In the genomic region with DNA sequence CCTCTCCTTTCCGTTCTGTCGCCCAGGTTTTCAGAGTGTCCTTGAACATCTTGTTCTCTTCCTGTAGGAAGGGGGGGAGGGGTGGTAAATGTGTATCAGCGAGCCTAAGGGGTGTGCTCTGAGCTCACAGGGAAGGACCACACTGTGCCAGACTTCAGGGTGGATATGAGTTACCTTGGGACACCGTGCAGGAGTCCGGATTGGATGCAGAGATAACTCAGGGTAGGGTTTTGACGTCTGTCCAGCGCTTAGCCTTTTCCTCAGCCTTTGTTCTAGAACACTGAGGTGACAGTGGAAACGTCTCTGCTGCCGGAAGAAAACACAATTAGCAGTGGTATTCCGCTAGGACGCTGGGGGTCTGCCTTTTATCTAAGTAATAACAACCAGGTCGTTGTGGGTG, we compare ENCODE assay signal across 16 mouse cellular contexts.
A peak's percentile ranks its signal among the peaks of the same experiment; 100 is the strongest.
DNase-seq lines count a peak whose midpoint lies in the region; ATAC-seq and TF ChIP-seq lines count a peak whose summit lies in the region.
"Had no signal": no experiment of that assay in that cellular context is flagged by ENCODE, and none has a peak within 500 bp of the region (broad histone marks: within the 10 kb centered on the region; RNA-seq: fewer than 3 reads in every experiment).

No protein-coding gene starts in this region.

- H3K36me3 ChIP-seq in hindbrain, postnatal 0 days (ENCODE audit: insufficient read depth, low read length): no peaks in the 10 kb centered on the region
- H3K36me3 ChIP-seq in hindbrain, embryonic 11.5 days (ENCODE audit: control insufficient read depth, insufficient read depth, low read length): no peaks in the 10 kb centered on the region
- H3K36me3 ChIP-seq in lung, embryonic 16.5 days (ENCODE audit: control insufficient read depth, insufficient read depth, low read length): no peaks in the 10 kb centered on the region
- H3K36me3 ChIP-seq: liver, embryonic 15.5 days; midbrain, embryonic 13.5 days; neural tube, embryonic 12.5 days had no signal

- no peak overlapping the region for H3K9ac ChIP-seq in hindbrain, postnatal 0 days (replicated peaks; ENCODE audit: low read length)
- H3K9ac ChIP-seq in hindbrain, embryonic 11.5 days (ENCODE audit: low read depth, low read length): no peak overlapping the region
- H3K9ac ChIP-seq in lung, embryonic 16.5 days (ENCODE audit: low read length): no peak overlapping the region
- H3K9ac ChIP-seq: midbrain, embryonic 13.5 days; neural tube, embryonic 12.5 days had no signal

- ATAC-seq in hindbrain, postnatal 0 days: peak; percentile 48
- ATAC-seq in hindbrain, embryonic 11.5 days (ENCODE audit: low FRiP score): no peak
- ATAC-seq in lung, embryonic 16.5 days (ENCODE audit: low read depth): peak; percentile 37; the same call in 1 of the 2 replicates
- ATAC-seq: intestine, embryonic 16.5 days; midbrain, embryonic 13.5 days had no signal

- TF ChIP-seq CTCF in hindbrain, postnatal 0 days (IDR thresholded peaks at IDR 0.05; ENCODE audit: low read depth): no peak

- DNase-seq in adrenal gland, postnatal 36 days: peak; percentile 4 to 7
- DNase-seq in adrenal gland, postnatal 4 days (ENCODE audit: low spot score in 2 of 2): no peak
- DNase-seq in hindbrain, postnatal 0 days (ENCODE audit: low spot score): no peak
- no peak for DNase-seq in hindbrain, embryonic 11.5 days (ENCODE audit: low spot score)
- DNase-seq in natural killer cell, adult 2 months (ENCODE audit: low spot score in 2 of 2): no peak
- DNase-seq in right cerebral cortex, postnatal 14 days: no peak
- DNase-seq: cerebellum, adult 8-10 months; embryo, embryonic 11 days; spleen, adult 18-20 months had no signal

- H3K27me3 ChIP-seq in hindbrain, postnatal 0 days (ENCODE audit: insufficient read depth, low read length): no peaks in the 10 kb centered on the region
- H3K27me3 ChIP-seq in hindbrain, embryonic 11.5 days (ENCODE audit: control insufficient read depth, insufficient read depth, low read length): no peaks in the 10 kb centered on the region
- no peaks in the 10 kb centered on the region for H3K27me3 ChIP-seq in lung, embryonic 16.5 days (ENCODE audit: control insufficient read depth, insufficient read depth, low read depth, low read length)
- H3K27me3 ChIP-seq: liver, embryonic 15.5 days; midbrain, embryonic 13.5 days; neural tube, embryonic 12.5 days had no signal

- 51% methylated on average over 12 of the region's 12 CpGs for WGBS in hindbrain, postnatal 0 days
- WGBS in hindbrain, embryonic 11.5 days: 72% methylated on average over 12 of the region's 12 CpGs
- WGBS in lung, embryonic 16.5 days: 40% methylated on average over 12 of the region's 12 CpGs

- H3K4me2 ChIP-seq in hindbrain, postnatal 0 days (ENCODE audit: low read depth, low read length): no peak overlapping the region
- H3K4me2 ChIP-seq in hindbrain, embryonic 11.5 days (replicated peaks; ENCODE audit: low read depth, low read length): no peak overlapping the region
- no peak overlapping the region for H3K4me2 ChIP-seq in lung, embryonic 16.5 days (ENCODE audit: low read depth, low read length)
- H3K4me2 ChIP-seq: liver, embryonic 15.5 days; midbrain, embryonic 13.5 days; neural tube, embryonic 12.5 days had no signal

- no peaks in the 10 kb centered on the region for H3K9me3 ChIP-seq in hindbrain, postnatal 0 days (ENCODE audit: low read length)
- H3K9me3 ChIP-seq in hindbrain, embryonic 11.5 days (ENCODE audit: control insufficient read depth, low read length): no peaks in the 10 kb centered on the region
- no peaks in the 10 kb centered on the region for H3K9me3 ChIP-seq in lung, embryonic 16.5 days (ENCODE audit: control insufficient read depth, low read length)
- H3K9me3 ChIP-seq: liver, embryonic 15.5 days; midbrain, embryonic 13.5 days; neural tube, embryonic 12.5 days had no signal

- H3K27ac ChIP-seq in hindbrain, postnatal 0 days: 0 out of 2 replicates have a peak overlapping the region, but pooled peaks have one; percentile 2
- no peak overlapping the region for H3K27ac ChIP-seq in hindbrain, embryonic 11.5 days (ENCODE audit: low read depth, low read length)
- peak overlapping the region; percentile 85 for H3K27ac ChIP-seq in brown adipose tissue, adult 24 weeks (replicated peaks; ENCODE audit: low read depth, low read length)
- H3K27ac ChIP-seq in lung, embryonic 16.5 days (ENCODE audit: low read length): no peak overlapping the region
- H3K27ac ChIP-seq: liver, embryonic 15.5 days; midbrain, embryonic 13.5 days; neural tube, embryonic 12.5 days had no signal

- no peaks in the 10 kb centered on the region; the same call in 1 of the 2 replicates for H3K4me1 ChIP-seq in hindbrain, postnatal 0 days (ENCODE audit: insufficient read depth, low read length)
- H3K4me1 ChIP-seq in hindbrain, embryonic 11.5 days (replicated peaks; ENCODE audit: control insufficient read depth, insufficient read depth, low read length): no peaks in the 10 kb centered on the region
- H3K4me1 ChIP-seq in brown adipose tissue, adult 24 weeks (ENCODE audit: control insufficient read depth, insufficient read depth, insufficient read length, low read length): peaks cover 46% of the 10 kb centered on the region
- peaks cover 17% of the 10 kb centered on the region; the same call in 1 of the 2 replicates for H3K4me1 ChIP-seq in lung, embryonic 16.5 days (replicated peaks; ENCODE audit: control insufficient read depth, insufficient read depth, low read length)
- H3K4me1 ChIP-seq: neural tube, embryonic 12.5 days had no signal

- no peak overlapping the region for H3K4me3 ChIP-seq in hindbrain, postnatal 0 days (ENCODE audit: low read length)
- H3K4me3 ChIP-seq in hindbrain, embryonic 11.5 days (ENCODE audit: low read depth, low read length): no peak overlapping the region
- H3K4me3 ChIP-seq in brown adipose tissue, adult 24 weeks (ENCODE audit: insufficient read depth, low read depth, low read length): no peak overlapping the region
- H3K4me3 ChIP-seq in lung, embryonic 16.5 days (ENCODE audit: low read length): no peak overlapping the region
- H3K4me3 ChIP-seq: erythroblast, embryonic 14.5 days; liver, embryonic 15.5 days; midbrain, embryonic 13.5 days; neural tube, embryonic 12.5 days had no signal

Comparison
In these comparisons a context has a peak if more than half of its experiments do, and no peak if none do; other contexts are left out.
1. DNase-seq: peak in adrenal gland, postnatal 36 days (2 of 2); none in adrenal gland, postnatal 4 days (0 of 2), hindbrain, postnatal 0 days (single experiment), hindbrain, embryonic 11.5 days (single experiment), natural killer cell, adult 2 months (0 of 2) and right cerebral cortex, postnatal 14 days (single experiment).
2. H3K27ac ChIP-seq: peak in hindbrain, postnatal 0 days (single experiment) and brown adipose tissue, adult 24 weeks (single experiment); none in hindbrain, embryonic 11.5 days (single experiment) and lung, embryonic 16.5 days (single experiment).